Mouse (Mus musculus): ENCODE results near the gene Mpig6b.

GRCm38 (mm10) chr17:35043794-35044193 lies 22.2 kb downstream of the Mpig6b start:
- TF ChIP-seq CTCF (IDR thresholded peaks at IDR 0.05; ENCODE audit: low read depth, low read length) (no peak), POLR2A (IDR thresholded peaks at IDR 0.05; ENCODE audit: borderline replicate concordance, low read depth, low read length) (no peak)
